Mouse (Mus musculus) bone marrow macrophage, adult 2 months (primary cell): ENCODE measurements around the gene Zswim2.

Experiments
- CTCF ChIP-seq: IDR thresholded peaks from 2 replicates; pipeline ENCODE4 v1.5.1; 2012; ENCODE audit warnings: low read depth, mild to moderate bottlenecking, low read length, moderate library complexity
- POLR2A ChIP-seq: IDR thresholded peaks from 2 replicates; pipeline ENCODE4 v1.6.1; 2012; ENCODE audit warnings: mild to moderate bottlenecking, low read depth, low read length, borderline replicate concordance

DNA sequence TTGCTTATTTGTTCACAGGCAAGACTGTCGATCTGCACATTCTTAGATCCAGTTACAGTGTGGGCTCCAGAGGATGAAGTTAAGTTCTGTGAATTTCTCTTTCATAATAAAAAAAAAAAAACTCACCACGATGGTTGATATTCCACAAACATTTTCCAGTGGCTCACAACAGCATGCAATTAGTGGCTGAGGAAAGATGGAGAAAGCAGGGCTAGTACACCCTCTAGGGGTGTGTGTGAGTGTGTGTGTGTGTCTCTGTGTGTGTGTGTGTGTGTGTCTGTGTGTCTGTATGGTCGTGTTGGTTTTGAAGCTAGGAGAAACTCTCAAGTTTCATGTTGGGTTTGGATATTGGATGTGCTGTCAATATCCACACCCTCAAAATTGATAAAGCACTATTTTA lies 350 bp upstream of the Zswim2 start:
- no peak for TF ChIP-seq CTCF
- no peak for TF ChIP-seq POLR2A
